Mouse (Mus musculus) bone marrow, adult 2 months (tissue): ENCODE measurements around the gene Svopl.

Experiments
- CTCF ChIP-seq: fragments of 200-500 bp; IDR thresholded peaks from 2 replicates; pipeline ENCODE4 v1.5.1; 2011; ENCODE audit warnings: low read length, control low read depth; ENCODE audit not compliant: control insufficient read depth, insufficient read depth
- POLR2A ChIP-seq: fragments of 200-500 bp; IDR thresholded peaks from 2 replicates; pipeline ENCODE4 v1.6.1; 2011; ENCODE audit warnings: low read depth, mild to moderate bottlenecking, control low read depth, low read length, borderline replicate concordance; ENCODE audit not compliant: control insufficient read depth

DNA sequence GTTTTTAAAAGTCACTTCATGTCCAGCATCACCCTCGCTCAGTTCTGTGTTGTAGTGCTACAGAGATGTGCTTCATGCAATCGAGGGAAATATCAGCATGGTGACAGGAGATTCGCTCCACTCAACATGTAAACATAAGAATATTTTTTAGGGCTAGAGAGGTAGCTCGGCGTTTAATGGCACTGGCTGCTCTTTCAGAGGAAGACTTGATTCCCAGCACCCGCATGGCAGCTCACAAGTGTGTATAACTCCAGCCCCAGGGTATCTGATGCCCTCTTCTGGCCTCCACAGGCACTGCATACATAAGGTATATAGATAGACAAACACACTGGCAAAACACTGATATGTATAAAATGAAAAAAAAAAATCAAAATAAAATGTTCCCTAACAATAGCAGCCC lies 2.8 kb upstream of the Svopl start:
- no peak for TF ChIP-seq POLR2A
- no peak for TF ChIP-seq CTCF
